Mouse (Mus musculus) right cerebral cortex, postnatal 36 days (tissue): ENCODE data around the gene Cubn.

Experiments used
- DNase-seq, 2 experiments: peaks; one replicate each; pipeline ENCODE4 v3.0.0; 2022; ENCODE audit warnings: low spot score in 2 of 2, mixed read lengths in 1 of 2

Gene Cubn

DNA sequence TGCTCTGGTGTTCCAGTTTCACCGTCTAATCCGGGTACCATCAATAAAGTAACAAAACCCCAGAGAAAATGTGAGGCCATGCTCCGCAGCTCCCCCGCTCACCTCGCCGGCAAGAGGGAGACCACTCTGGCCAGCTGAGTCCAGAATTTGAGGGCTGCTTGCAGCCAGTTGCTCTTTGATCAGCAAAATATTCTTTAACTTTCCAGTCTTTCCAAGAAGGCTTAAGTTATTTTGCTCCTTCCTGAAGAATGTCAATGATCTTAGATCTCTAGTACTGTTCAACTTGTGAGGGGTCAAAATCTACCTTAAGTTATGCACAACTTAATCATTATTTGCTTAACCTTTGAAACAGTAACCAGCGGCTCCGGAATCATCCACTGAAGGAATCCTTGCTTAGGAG, at the start of gene Cubn:
Cubn (minus strand) TSS at position 80 of the 400 bp plus-strand sequence.
- DNase-seq, result no peak

- DNase-seq, result no peak
These were observed 48.2 kb upstream of the Cubn start for GRCm38 (mm10) chr2:13539860-13540259.

GRCm38 (mm10) chr2:13538704-13539377, 47.2 kb upstream of the Cubn start:
- DNase-seq, result no peak

- DNase-seq, result no peak
These were observed 46.6 kb upstream of the Cubn start for GRCm38 (mm10) chr2:13538258-13538657.

- DNase-seq, result no peak
These were observed 46.1 kb upstream of the Cubn start for GRCm38 (mm10) chr2:13537733-13538132.

- no peak for DNase-seq
These were observed 45.1 kb upstream of the Cubn start for GRCm38 (mm10) chr2:13536747-13537146.

DNA sequence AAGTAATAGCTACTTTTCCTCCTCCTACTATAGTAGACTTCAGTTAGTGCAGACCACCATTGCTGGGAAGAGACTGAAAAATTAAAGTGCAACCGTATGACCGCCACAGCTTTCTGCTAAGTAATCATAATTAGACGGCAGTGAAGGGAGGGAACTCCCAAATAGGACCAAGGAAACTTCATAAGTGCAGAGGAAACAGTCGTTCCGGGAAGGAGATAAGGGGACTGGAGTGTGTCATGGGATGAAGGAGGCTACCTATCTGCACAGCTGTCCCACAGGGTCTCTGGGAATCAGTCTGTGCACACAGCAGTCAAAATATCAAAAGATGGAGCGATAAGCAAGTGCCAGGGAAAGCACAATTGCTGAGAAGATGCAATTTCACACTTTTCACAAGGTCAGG, 39.0 kb upstream of the Cubn start:
- no peak for DNase-seq

DNA sequence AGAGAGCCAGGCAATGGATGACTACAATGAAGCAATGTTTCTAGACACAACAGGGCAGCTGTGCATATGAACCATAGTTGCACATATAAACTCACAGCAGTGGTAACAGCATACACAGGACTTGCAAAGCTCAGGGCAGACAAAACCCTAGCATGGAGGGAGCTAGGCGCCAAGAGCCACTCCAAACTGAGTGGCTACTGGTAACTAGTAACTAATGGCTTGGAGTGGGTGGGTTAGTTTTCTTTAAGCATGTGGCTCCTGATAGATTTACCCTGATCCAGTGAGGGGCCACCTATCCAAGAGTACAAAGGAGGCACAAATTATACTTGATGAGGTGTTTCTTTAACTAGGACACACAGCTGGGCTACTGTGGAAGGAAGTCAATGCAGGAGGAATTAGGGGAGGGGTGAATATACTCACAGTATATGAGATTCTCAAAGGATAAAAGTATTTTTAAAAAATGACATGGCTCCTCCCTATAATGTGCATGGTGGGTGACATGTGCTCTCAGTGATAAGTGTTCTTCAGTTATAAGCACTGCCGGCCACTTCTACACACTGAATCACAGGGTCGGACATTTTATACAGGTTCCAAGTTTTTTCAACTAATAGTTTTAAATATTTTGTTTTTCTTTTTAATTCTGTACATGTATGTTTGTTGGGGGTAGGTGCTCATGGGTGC, 37.8 kb upstream of the Cubn start:
- no peak for DNase-seq

DNA sequence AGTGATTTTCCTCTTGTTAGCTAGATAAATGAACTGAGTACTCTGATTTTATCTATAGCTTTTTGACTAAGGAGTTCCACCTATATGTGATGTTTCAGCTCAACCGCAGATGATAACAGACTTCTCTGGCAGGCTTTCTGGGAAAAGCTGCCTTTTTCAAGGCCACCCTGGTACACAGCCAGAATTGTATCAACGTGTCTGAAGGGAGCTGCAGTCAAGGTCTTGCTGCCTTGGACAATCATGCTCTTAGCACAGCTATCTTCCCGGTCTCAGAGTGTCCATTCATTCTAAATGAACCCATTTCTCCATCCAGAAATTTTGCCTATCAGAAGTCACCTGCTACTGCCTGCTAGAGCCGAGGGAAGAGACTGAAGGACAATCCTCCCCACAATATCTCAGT, 35.9 kb upstream of the Cubn start:
- no peak for DNase-seq

DNA sequence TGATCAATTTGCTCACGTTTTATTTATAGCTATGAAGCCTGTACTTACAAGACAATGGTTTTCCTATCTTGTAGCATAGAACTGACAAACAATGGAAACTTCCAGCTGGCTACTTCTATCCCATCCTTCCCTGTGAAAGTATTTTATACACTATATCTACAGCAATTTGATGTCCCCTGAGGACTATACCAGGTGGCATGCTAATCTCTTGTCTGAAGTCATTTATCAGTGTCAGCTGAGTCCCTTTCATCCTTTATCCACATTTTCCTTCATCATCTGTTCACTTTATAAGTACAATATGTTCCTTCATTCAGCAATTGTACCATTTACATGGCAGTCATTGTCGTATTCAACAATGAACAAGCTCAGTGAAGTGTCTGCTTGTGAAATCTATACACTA, 35.5 kb upstream of the Cubn start:
- no peak for DNase-seq

DNA sequence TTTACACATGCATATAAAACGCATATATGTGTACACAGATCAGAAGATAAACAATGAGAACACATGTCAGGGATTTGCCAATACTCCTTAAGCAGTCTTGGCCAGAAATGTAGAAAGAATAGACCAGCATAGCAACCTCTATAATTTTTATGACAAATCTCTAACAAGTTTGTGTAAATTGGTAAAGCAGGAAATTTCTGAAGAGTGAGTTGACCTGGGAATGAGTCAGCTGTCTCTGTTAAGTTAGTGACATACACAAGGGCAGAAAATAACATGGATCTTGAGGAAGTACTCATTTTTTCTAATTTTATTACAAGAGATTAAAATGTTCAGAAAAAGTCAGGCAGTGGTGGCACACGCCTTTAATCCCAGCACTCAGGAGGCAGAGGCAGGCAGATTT, 34.6 kb upstream of the Cubn start:
- DNase-seq, result no peak

GRCm38 (mm10) chr2:13523540-13524456, 32.2 kb upstream of the Cubn start:
- DNase-seq, result peak; percentile 65 to 68

DNA sequence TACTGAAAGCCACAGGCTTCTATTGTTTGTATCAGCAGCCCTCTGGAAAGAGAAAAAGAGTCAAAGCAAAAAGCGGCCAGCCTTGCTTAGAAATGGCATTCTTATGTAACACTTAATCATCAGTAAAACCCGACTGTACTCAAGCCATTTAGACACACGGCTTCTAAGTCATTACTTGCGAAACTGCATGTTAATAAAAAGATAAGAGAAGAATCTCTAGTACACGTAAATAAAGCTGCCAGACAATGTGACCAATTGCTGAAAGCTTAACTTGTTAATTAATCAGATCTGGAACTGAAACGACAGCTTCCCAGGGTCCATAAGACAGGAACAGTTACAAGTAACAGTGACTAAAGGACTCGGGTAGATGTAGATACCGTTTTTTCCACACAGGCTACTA, 30.5 kb upstream of the Cubn start:
- DNase-seq, result no peak

DNA sequence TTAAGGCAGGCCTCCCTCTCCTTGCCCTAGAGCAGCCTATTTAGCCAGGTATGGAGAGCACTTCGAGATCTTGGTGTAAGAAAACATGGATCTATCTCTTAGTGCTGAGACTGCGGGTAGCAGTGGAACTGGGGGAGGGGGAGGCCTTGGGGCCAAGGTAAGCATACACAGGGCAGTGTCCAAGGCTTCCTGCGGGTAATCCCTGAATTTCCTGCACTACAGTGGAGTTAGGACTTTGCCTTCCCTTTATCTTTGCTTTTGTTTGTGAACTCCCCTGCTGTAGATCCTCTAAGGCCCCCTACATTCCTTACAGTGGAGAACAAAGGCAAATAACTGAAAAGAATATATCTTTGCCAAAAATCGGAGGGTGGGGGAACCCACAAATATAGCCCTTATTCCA, 23.3 kb upstream of the Cubn start:
- no peak for DNase-seq

DNA sequence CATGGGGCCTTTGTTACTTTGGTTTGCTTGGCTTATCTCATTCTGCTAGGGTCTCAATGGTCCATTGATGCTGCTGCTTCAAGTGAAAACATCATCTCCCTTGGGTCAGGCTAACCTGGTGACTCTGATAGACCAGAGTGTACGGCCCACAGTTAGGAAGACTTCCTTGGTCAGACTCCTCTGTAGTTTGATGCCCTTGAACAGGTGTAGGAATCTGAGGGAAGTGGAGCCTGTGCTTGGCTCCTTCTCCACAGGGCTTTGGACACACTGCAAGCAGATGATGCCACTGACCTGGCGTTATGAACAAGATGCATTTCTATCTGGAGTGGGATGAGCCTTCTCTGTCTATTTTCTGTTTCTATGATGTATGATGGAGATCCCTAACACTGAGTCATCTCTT, 11.1 kb upstream of the Cubn start:
- DNase-seq, result no peak

- DNase-seq, result no peak
These were observed 9.9 kb upstream of the Cubn start for GRCm38 (mm10) chr2:13501553-13501952.

- no peak for DNase-seq
These were observed 8.8 kb upstream of the Cubn start for GRCm38 (mm10) chr2:13500298-13500999.

- no peak for DNase-seq
These were observed 7.6 kb upstream of the Cubn start for GRCm38 (mm10) chr2:13499196-13499595.

- no peak for DNase-seq
These were observed 4.5 kb upstream of the Cubn start for GRCm38 (mm10) chr2:13496087-13496486.

- DNase-seq, result no peak
These were observed 1.3 kb upstream of the Cubn start for GRCm38 (mm10) chr2:13492927-13493326.

- no peak for DNase-seq
These were observed 1.1 kb downstream of the Cubn start for GRCm38 (mm10) chr2:13490480-13490879.

GRCm38 (mm10) chr2:13486470-13486869, 5.1 kb downstream of the Cubn start:
- no peak for DNase-seq
